Mouse (Mus musculus) adrenal gland, postnatal 25 days (tissue): Measurements from ENCODE around the gene Olfr209. TPM values are rescaled to one million over a fixed set of nuclear protein-coding genes. Genes with fewer than 3 reads are reported as not detected.
"Not testable (repeated sequence)": the region's sequence is repeated elsewhere in the genome, so short reads cannot be mapped to it uniquely, and the experiment has no call there.

Experiments used
- DNase-seq: peaks from one replicate; pipeline ENCODE4 v3.0.0; 2021; ENCODE audit warnings: mixed read lengths
- long read RNA-seq: library from polyadenylated mRNA; stranded (forward); transcript quantifications from one replicate; pipeline ENCODE4 v2.0.0, GENCODE M21; 2021
- total RNA-seq: library from RNA; stranded (reverse); gene quantifications from 2 replicates; pipeline ENCODE4 v1.2.3, GENCODE M21; 2021

The Olfr209 gene
- total RNA-seq = not detected in 2 replicates
- long read RNA-seq = 0 reads

GRCm38 (mm10) chr16:59363893-59364292 is at the start of gene Olfr209:
Olfr209 (minus strand) TSS chr16:59363993.
- no peak for DNase-seq

GRCm38 (mm10) chr16:59413475-59413874 is 49.7 kb upstream of the Olfr209 start:
- DNase-seq = peak; percentile 18

GRCm38 (mm10) chr16:59409800-59410199 is 46.0 kb upstream of the Olfr209 start:
- DNase-seq = no peak

- DNase-seq = no peak
These were observed 45.6 kb upstream of the Olfr209 start for GRCm38 (mm10) chr16:59409341-59409748.

GRCm38 (mm10) chr16:59407032-59407431 is 43.2 kb upstream of the Olfr209 start, which contains the start of gene Gabrr3:
Gabrr3 (plus strand) TSS chr16:59407332.
- DNase-seq = no peak

GRCm38 (mm10) chr16:59404798-59405197 is 41.0 kb upstream of the Olfr209 start:
- no peak for DNase-seq

- DNase-seq = no peak
These were observed 39.9 kb upstream of the Olfr209 start for GRCm38 (mm10) chr16:59403684-59404083.

- DNase-seq = no peak
These were observed 38.2 kb upstream of the Olfr209 start for GRCm38 (mm10) chr16:59401985-59402384.

- no peak for DNase-seq
These were observed 37.3 kb upstream of the Olfr209 start for GRCm38 (mm10) chr16:59401102-59401501.

GRCm38 (mm10) chr16:59393300-59393699 is 29.5 kb upstream of the Olfr209 start:
- no peak for DNase-seq

- DNase-seq = no peak
These were observed 14.6 kb downstream of the Olfr209 start, which contains the start of gene Olfr206 for GRCm38 (mm10) chr16:59349146-59349545. Olfr206 (minus strand) TSS chr16:59349246.

GRCm38 (mm10) chr16:59331038-59331437 is 32.8 kb downstream of the Olfr209 start, which contains the start of gene Olfr205:
Olfr205 (minus strand) TSS chr16:59331138.
- no peak for DNase-seq

- DNase-seq = not testable (repeated sequence)
These were observed 40.5 kb downstream of the Olfr209 start for GRCm38 (mm10) chr16:59323262-59323661.

- no peak for DNase-seq
These were observed 45.6 kb downstream of the Olfr209 start, which contains the start of gene Olfr204 for GRCm38 (mm10) chr16:59318148-59318547. Olfr204 (minus strand) TSS chr16:59318248.

Other genes starting within 250 kb of the Olfr209 start
- not detected in 2 replicates for gene Olfr194, start 242.9 kb downstream of the Olfr209 start, total RNA-seq
- gene Olfr195, start 216.9 kb downstream of the Olfr209 start, total RNA-seq = not detected in 2 replicates
- not detected in 2 replicates for gene Olfr196, start 193.5 kb downstream of the Olfr209 start, total RNA-seq
- gene Olfr198, start 160.5 kb downstream of the Olfr209 start, total RNA-seq = not detected in 2 replicates
- not detected in 2 replicates for gene Olfr199, start 144.2 kb downstream of the Olfr209 start, total RNA-seq
- not detected in 2 replicates for gene Olfr201, start 91.4 kb downstream of the Olfr209 start, total RNA-seq
- gene Olfr202, start 77.2 kb downstream of the Olfr209 start, total RNA-seq = not detected in 2 replicates
- gene Olfr203, start 65.1 kb downstream of the Olfr209 start, total RNA-seq = not detected in 2 replicates
- gene Olfr204, start 45.7 kb downstream of the Olfr209 start, total RNA-seq = not detected in 2 replicates
- gene Olfr205, start 32.9 kb downstream of the Olfr209 start, total RNA-seq = not detected in 2 replicates
- gene Olfr206, start 14.7 kb downstream of the Olfr209 start, total RNA-seq = not detected in 2 replicates
- not detected in 2 replicates for gene Gabrr3, start 43.3 kb upstream of the Olfr209 start, total RNA-seq
- 25.6 and 28.2 TPM in 2 replicates for gene Riox2, start 107.8 kb upstream of the Olfr209 start, total RNA-seq
- 12.8 and 13.8 TPM in 2 replicates for gene Crybg3, start 237.0 kb upstream of the Olfr209 start, total RNA-seq